Mouse (Mus musculus) CH12.LX (cell line): ENCODE measurements at regions not wholly inside any gene's neighbourhood (a gene's known extent, or its start where the extent isn't known, plus 50 kb on each side); places are given as distances from the start of the nearest gene placed in this dataset.

Experiments used
- DNase-seq: peaks from one replicate; pipeline ENCODE4 v3.0.0-alpha.2; 2013; ENCODE audit errors: extremely low read depth
- H3K27ac ChIP-seq: 2 replicates; pipeline ENCODE4 v1.5.1; 2012; ENCODE audit warnings: low read depth, mild to moderate bottlenecking, control low read depth, moderate library complexity; ENCODE audit not compliant: insufficient read depth
- H3K27me3 ChIP-seq: replicated peaks from 2 replicates; pipeline ENCODE3; 2012; ENCODE audit warnings: inconsistent platforms
- H3K36me3 ChIP-seq, 2 experiments: replicated peaks in 1 of 2; 2 replicates each; pipeline versions ENCODE3 to v1.6.1; 2012; ENCODE audit warnings: inconsistent platforms in 1 of 2, low read length in 1 of 2, mild to moderate bottlenecking in 1 of 2, mixed read lengths in 1 of 2, moderate library complexity in 1 of 2; ENCODE audit not compliant: control insufficient read depth in 1 of 2, insufficient read depth in 1 of 2
- H3K4me1 ChIP-seq, 2 experiments: 2 replicates each; pipeline ENCODE4 v1.6.1; 2012; ENCODE audit warnings: inconsistent platforms in 1 of 2, moderate library complexity in 1 of 2; ENCODE audit not compliant: insufficient read depth in 2 of 2, control insufficient read depth in 1 of 2
- H3K4me2 ChIP-seq: 2 replicates; pipeline ENCODE4 v1.6.1; 2012; ENCODE audit warnings: low read depth, mild to moderate bottlenecking, control low read depth; ENCODE audit not compliant: poor library complexity, insufficient read depth, severe bottlenecking
- H3K4me3 ChIP-seq, 3 experiments: fragments of 150-350 bp in 1 of 3; sonication (generic) in 1 of 3; replicated peaks in 1 of 3; 2 replicates each; pipeline versions ENCODE3 to v1.5.1; 2011 to 2012; ENCODE audit warnings: low read depth in 2 of 3, low read length in 2 of 3, mild to moderate bottlenecking in 2 of 3, moderate library complexity in 2 of 3, control low read depth in 1 of 3, improper control_type of control experiment in 1 of 3, inconsistent platforms in 1 of 3, mixed read lengths in 1 of 3; ENCODE audit not compliant: poor library complexity in 1 of 3
- H3K79me2 ChIP-seq: replicated peaks from 2 replicates; pipeline ENCODE4 v1.6.1; 2012; ENCODE audit warnings: mild to moderate bottlenecking, moderate library complexity; ENCODE audit not compliant: control insufficient read depth, poor library complexity, insufficient read depth, severe bottlenecking; ENCODE audit errors: extremely low read depth
- H3K9ac ChIP-seq: 2 replicates; pipeline ENCODE4 v1.6.1; 2012; ENCODE audit warnings: low read depth, mild to moderate bottlenecking, control low read depth, moderate library complexity; ENCODE audit not compliant: insufficient read depth
- H3K9me3 ChIP-seq: replicated peaks from 2 replicates; pipeline ENCODE3; 2012; ENCODE audit warnings: low read length, inconsistent platforms, mixed read lengths
- CHD1 ChIP-seq: IDR thresholded peaks from 2 replicates; pipeline ENCODE4 v1.6.1; 2012; ENCODE audit warnings: low read depth, low read length, improper control_type of control experiment, inconsistent platforms
- CHD2 ChIP-seq: IDR thresholded peaks from 2 replicates; pipeline ENCODE4 v1.6.1; 2011; ENCODE audit warnings: low read length, improper control_type of control experiment
- CTCF ChIP-seq, 2 experiments: IDR thresholded peaks in 1 of 2; conservative IDR thresholded peaks in 1 of 2; 2 replicates each; pipeline ENCODE4 v1.5.1; 2011 to 2012; ENCODE audit warnings: low read depth in 2 of 2, low read length in 2 of 2, improper control_type of control experiment in 1 of 2, inconsistent platforms in 1 of 2, mild to moderate bottlenecking in 1 of 2, moderate library complexity in 1 of 2
- ETS1 ChIP-seq: conservative IDR thresholded peaks from 2 replicates; pipeline ENCODE4 v1.6.1; 2012; ENCODE audit warnings: low read depth, mild to moderate bottlenecking, inconsistent platforms, low read length, improper control_type of control experiment, moderate library complexity
- IRF4 ChIP-seq: IDR thresholded peaks from 2 replicates; pipeline ENCODE4 v1.6.1; 2014; ENCODE audit warnings: low read depth, mild to moderate bottlenecking, inconsistent platforms, low read length, improper control_type of control experiment
- JUN ChIP-seq: IDR thresholded peaks from 2 replicates; pipeline ENCODE4 v1.6.1; 2011; ENCODE audit warnings: low read depth, mild to moderate bottlenecking, low read length, improper control_type of control experiment, moderate library complexity; ENCODE audit not compliant: insufficient read depth
- JUND ChIP-seq: conservative IDR thresholded peaks from 2 replicates; pipeline ENCODE4 v1.6.1; 2011; ENCODE audit warnings: low read depth, low read length, improper control_type of control experiment
- MAX ChIP-seq: IDR thresholded peaks from 2 replicates; pipeline ENCODE4 v1.6.1; 2011; ENCODE audit warnings: low read length, improper control_type of control experiment
- MAZ ChIP-seq: IDR thresholded peaks from 2 replicates; pipeline ENCODE4 v1.6.1; 2012; ENCODE audit warnings: low read depth, mild to moderate bottlenecking, inconsistent platforms, low read length, improper control_type of control experiment, moderate library complexity
- NELFE ChIP-seq: IDR thresholded peaks from 2 replicates; pipeline ENCODE4 v1.6.1; 2011; ENCODE audit warnings: low read depth, low read length, improper control_type of control experiment
- RAD21 ChIP-seq: IDR thresholded peaks from 2 replicates; pipeline ENCODE4 v1.6.1; 2011; ENCODE audit warnings: low read depth, mild to moderate bottlenecking, low read length, improper control_type of control experiment, moderate library complexity
- RCOR1 ChIP-seq: conservative IDR thresholded peaks from 2 replicates; pipeline ENCODE4 v1.6.1; 2012; ENCODE audit warnings: low read depth, mild to moderate bottlenecking, inconsistent platforms, low read length, improper control_type of control experiment
- SIN3A ChIP-seq: IDR thresholded peaks from 2 replicates; pipeline ENCODE4 v1.6.1; 2012; ENCODE audit warnings: low read length, improper control_type of control experiment, inconsistent platforms
- SMC3 ChIP-seq: IDR thresholded peaks from 2 replicates; pipeline ENCODE4 v1.6.1; 2011; ENCODE audit warnings: low read depth, low read length, improper control_type of control experiment
- TBP ChIP-seq: conservative IDR thresholded peaks from 2 replicates; pipeline ENCODE4 v1.6.1; 2011; ENCODE audit warnings: low read depth, low read length, improper control_type of control experiment
- UBTF ChIP-seq: IDR thresholded peaks from 2 replicates; pipeline ENCODE4 v1.6.1; 2012; ENCODE audit warnings: low read depth, mild to moderate bottlenecking, inconsistent platforms, low read length, improper control_type of control experiment, moderate library complexity
- USF1 ChIP-seq: IDR thresholded peaks from 2 replicates; pipeline ENCODE4 v1.6.1; 2014; ENCODE audit warnings: low read depth, mild to moderate bottlenecking, inconsistent platforms, low read length, improper control_type of control experiment
- dilution Hi-C: fragments of 300-500 bp; cut with MboI; formaldehyde crosslinking; loops from 2 replicates; pipeline ENCODE4 v1.14.3; 2020; ENCODE audit warnings: low sequenced_read_pairs; ENCODE audit not compliant: extremely low pct_unique_long_range_greater_than_20kb, extremely low pct_ligation_motif_present
- in situ Hi-C: fragments of 300-500 bp; cut with MboI; formaldehyde crosslinking; loops from 3 replicates; pipeline ENCODE4 v1.14.3; 2019; ENCODE audit warnings: low sequenced_read_pairs, low pct_ligation_motif_present, low pct_unique_long_range_greater_than_20kb, mixed read lengths

DNA sequence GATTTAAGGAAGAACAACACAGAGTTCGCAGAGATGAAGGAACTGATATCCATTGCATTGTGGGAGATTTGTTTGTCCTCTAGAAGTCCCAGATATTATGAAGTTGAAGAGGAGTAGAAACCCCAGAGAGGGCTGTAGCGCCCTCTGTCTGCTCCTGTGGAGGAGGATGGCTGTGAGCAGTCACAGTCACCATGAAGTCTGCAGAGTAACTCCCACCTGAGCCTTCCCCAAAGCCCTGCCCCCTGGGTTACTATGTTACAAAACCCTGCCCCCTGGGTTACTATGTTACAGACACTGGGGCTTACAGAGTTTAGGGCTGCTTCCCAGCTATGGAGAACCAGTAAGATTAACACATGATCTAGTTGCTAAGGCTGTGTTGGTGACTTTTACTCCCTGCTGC lies 62.9 kb upstream of the Irs2 start:
- no peak for TF ChIP-seq RCOR1
- TF ChIP-seq MAZ, result no peak
- no peak for TF ChIP-seq TBP
- TF ChIP-seq SIN3A, result no peak
- no peak for TF ChIP-seq USF1
- TF ChIP-seq IRF4, result no peak
- no peak for TF ChIP-seq UBTF
- no peak for TF ChIP-seq ETS1
- no peak for TF ChIP-seq MAX
- no peak for TF ChIP-seq NELFE
- no peak for TF ChIP-seq JUND
- TF ChIP-seq CTCF (conservative IDR thresholded peaks at IDR 0.05 in 1 of 2, IDR thresholded peaks at IDR 0.05 in 1 of 2; ENCODE audit: low read depth in 2 of 2, low read length in 2 of 2), result peak; percentile 14 to 41; a peak in 2 of 4 replicates
- TF ChIP-seq RAD21, result peak; percentile 27
- TF ChIP-seq CHD2, result no peak
- TF ChIP-seq SMC3, result peak; percentile 23; the same call in 1 of the 2 replicates
- Histone ChIP-seq H3K36me3 (no peaks in the 10 kb centered on the region), H3K4me1 (peaks cover 2 to 5% of the 10 kb centered on the region in 2 experiments; a peak in 1 of 4 replicates), H3K27me3 (no peaks in the 10 kb centered on the region), H3K27ac (no peak overlapping the region), H3K9ac (no peak overlapping the region), H3K4me2 (no peak overlapping the region), H3K79me2 (no peaks in the 10 kb centered on the region), H3K9me3 (no peaks in the 10 kb centered on the region), H3K4me3 (no peak overlapping the region)
- in situ Hi-C loops, result no loop called here
- dilution Hi-C loops, result no loop called here
- peak; percentile 7 for DNase-seq

DNA sequence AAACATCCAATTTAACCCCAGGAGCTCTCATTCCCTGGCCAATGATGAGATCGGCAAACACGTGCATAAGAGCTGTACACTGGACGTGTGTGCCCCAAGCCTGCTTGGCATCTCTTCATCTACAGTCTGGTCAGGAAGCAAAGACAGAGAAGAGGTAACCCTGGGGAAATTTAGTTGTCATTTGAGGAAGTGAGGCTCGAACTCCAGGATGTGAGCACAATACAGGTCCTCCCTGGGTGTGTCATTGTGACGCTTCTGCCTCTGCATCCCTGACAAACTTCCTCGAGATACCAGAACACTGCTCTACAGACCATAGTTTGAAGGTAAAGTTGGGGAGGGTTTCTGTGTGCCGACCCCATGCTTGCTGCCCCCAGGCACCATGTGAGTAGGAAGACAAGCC lies 59.2 kb upstream of the Irs2 start:
- no peaks in the 10 kb centered on the region for H3K79me2 ChIP-seq
- no peak for DNase-seq

More for the DNA sequence above, 59.2 kb upstream of the Irs2 start:
- no peak for TF ChIP-seq RCOR1
- no peak for TF ChIP-seq ETS1
- no peak for TF ChIP-seq JUN
- TF ChIP-seq CHD1, result no peak
- no peaks in the 10 kb centered on the region for H3K27me3 ChIP-seq
- H3K9me3 ChIP-seq, result no peaks in the 10 kb centered on the region
- H3K27ac ChIP-seq, result no peak overlapping the region
- H3K4me2 ChIP-seq, result no peak overlapping the region
- H3K4me3 ChIP-seq, result no peak overlapping the region
- H3K36me3 ChIP-seq, result no peaks in the 10 kb centered on the region
- dilution Hi-C loops (no loop called here), in situ Hi-C loops (no loop called here)
- no peak overlapping the region for H3K9ac ChIP-seq
- H3K4me1 ChIP-seq, result peaks cover 2 to 5% of the 10 kb centered on the region in 2 experiments; a peak in 1 of 4 replicates
